Mouse (Mus musculus): Measurements from ENCODE around the gene Gm21903.
"Not testable (repeated sequence)": the region's sequence is repeated elsewhere in the genome, so short reads cannot be mapped to it uniquely, and the experiment has no call there.

The Gm21903 gene

GRCm38 (mm10) chr17:39043241-39043640, at the start of gene Gm21903:
TSS of gene Gm21903 (minus strand) at chr17:39043341.
- POLR2A ChIA-PET = no interaction called here
- CTCF ChIA-PET = no interaction called here

- ChIA-PET POLR2A (no interaction called here), CTCF (no interaction called here)
These were observed 33.8 kb upstream of the Gm21903 start, which contains the start of gene Esp23 for GRCm38 (mm10) chr17:39076937-39077336. TSS of gene Esp23 (minus strand) at chr17:39077037.

- CTCF ChIA-PET = interaction anchor here in 2 of 4 experiments (0.6 to 0.7 kb wide), 2 partner anchors 8 to 1838 kb away, joined by 3 to 7 read pairs; no protein-coding TSS in a partner anchor
- POLR2A ChIA-PET = no interaction called here
These were observed 20.5 kb upstream of the Gm21903 start for GRCm38 (mm10) chr17:39063641-39064040.

GRCm38 (mm10) chr17:39036395-39036794, 6.7 kb downstream of the Gm21903 start, which contains the start of gene Esp24:
TSS of gene Esp24 (plus strand) at chr17:39036695.
- CTCF ChIA-PET, POLR2A ChIA-PET: not testable (repeated sequence)

GRCm38 (mm10) chr17:39017184-39017583, 26.0 kb downstream of the Gm21903 start:
- ChIA-PET CTCF (no interaction called here), POLR2A (no interaction called here)

- ChIA-PET CTCF (no interaction called here), POLR2A (no interaction called here)
These were observed 32.2 kb downstream of the Gm21903 start for GRCm38 (mm10) chr17:39010675-39011638.

- ChIA-PET CTCF (no interaction called here), POLR2A (interaction anchor here in 1 of 4 experiments (0.6 kb wide), 1 partner anchor 423 kb away, joined by 7 read pairs; no protein-coding TSS in a partner anchor)
These were observed 33.3 kb downstream of the Gm21903 start for GRCm38 (mm10) chr17:39009846-39010245.
